Mouse (Mus musculus) right cerebral cortex, postnatal 14 days (tissue): ENCODE measurements around the gene Mboat1.
A peak's percentile ranks its signal among the peaks of the same experiment; 100 is the strongest.

ENCODE experiments used
- DNase-seq: peaks from one replicate; pipeline ENCODE4 v3.0.0; 2022

Mboat1 gene

GRCm38 (mm10) chr13:30253636-30254264 is 117.5 kb downstream of the Mboat1 start:
- no peak for DNase-seq

DNA sequence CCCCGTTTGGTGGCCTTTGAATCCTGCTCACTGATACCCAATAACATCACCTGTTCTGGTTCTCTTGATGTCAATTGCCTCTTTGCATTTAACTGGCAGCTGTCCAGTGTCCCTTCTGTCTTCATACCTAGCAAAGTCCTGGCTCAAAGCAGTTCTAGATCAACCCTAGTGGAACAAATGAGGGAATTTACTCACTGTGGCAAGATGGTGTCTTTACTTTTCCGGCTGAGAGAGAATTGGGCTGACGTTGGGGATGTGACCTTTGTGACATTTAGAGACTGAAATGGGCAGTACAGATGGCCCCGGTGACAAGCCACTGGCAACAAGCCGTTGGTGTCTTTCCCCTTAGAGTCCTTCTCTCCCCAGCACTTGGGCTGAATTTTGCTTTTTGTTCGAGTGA is 118.1 kb downstream of the Mboat1 start:
- no peak for DNase-seq

- no peak for DNase-seq
Observed at GRCm38 (mm10) chr13:30258802-30259201, 122.5 kb downstream of the Mboat1 start.

- no peak for DNase-seq
Observed at GRCm38 (mm10) chr13:30259326-30259725, 123.0 kb downstream of the Mboat1 start.

- DNase-seq, result peak; percentile 72
Observed at GRCm38 (mm10) chr13:30259912-30260560, 123.7 kb downstream of the Mboat1 start.

GRCm38 (mm10) chr13:30263681-30264080 is 127.4 kb downstream of the Mboat1 start:
- no peak for DNase-seq

DNA sequence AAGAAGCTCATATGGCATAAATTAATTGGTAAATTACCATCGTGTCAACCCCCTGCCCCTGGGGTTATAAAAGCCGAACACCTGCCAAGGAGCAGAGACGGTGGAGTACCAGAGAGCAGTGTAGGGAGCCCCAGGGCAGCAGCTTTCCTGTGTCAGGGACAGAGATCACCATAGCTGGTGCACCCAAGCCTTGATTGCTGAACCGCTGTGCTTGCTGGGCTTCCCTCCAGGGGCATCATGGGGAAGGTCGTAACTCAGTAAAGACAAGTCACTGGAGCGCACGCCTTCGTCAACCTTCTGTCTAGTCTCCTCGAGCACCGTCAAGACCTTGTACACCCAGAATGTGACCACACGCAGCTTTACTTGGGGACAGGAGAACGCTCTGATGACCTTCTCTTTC is 128.0 kb downstream of the Mboat1 start:
- no peak for DNase-seq

GRCm38 (mm10) chr13:30264765-30265164 is 128.5 kb downstream of the Mboat1 start:
- DNase-seq, result no peak

DNA sequence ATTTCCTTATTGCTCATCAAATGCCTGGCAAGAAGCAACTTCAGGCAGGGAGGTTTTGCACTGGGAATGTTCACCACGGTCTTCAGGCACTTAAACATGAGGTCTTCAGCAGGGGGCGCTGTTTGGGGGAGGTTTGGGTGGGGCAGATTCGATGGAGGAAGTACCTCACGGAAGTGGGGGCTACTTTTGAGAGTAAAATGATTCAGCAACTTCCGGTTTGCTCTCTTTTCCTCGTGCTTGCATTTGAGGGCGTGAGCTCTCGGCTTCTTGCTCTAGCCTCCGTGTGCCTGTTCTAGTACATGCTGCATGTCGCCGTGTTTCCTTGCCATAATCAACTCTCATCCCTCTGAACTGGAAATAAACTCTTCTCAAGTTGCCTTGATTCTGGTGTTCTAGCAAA is 129.7 kb downstream of the Mboat1 start:
- DNase-seq, result no peak

DNA sequence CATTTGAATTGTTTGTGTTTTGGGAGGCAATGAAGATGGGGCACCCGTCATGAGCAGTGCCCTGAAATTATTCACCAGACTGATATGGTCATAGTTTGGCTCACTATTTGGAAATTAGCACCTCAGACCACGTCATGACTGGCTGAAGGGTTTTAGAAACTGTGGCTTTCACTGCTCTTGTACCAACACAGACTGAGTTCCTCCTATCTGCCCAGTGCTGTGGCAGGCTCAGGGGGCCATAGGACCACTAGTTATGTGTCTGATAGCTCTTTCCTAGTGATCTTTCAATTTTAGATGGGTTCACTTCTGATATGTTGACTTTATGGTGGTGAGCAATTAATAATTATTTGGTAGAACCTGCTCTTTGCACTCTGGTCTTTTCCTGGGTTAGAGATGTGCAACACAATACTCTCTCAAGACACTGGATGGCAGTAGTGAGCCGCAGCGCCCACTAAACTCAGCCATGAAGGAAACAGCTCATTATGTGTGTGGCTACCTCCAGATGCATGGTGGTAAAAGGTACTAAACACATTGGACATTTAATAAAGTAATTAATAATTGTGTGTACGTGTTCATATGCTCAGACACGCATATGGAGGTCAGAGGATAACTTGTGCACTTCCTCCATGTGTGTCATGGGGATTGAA is 135.9 kb downstream of the Mboat1 start:
- DNase-seq, result peak; percentile 38
